Mouse (Mus musculus) spleen, adult 2 months (tissue): Measurements from ENCODE around the gene Slc47a2. TPM values are rescaled to one million over a fixed set of nuclear protein-coding genes. Genes with fewer than 3 reads are reported as not detected.

Experiments used
- DNase-seq, 2 experiments: peaks; one replicate each; pipeline versions ENCODE4 v3.0.0 to v3.0.0-alpha.2; 2012 to 2021; ENCODE audit warnings: low spot score in 2 of 2, low read depth in 1 of 2
- H3K27ac ChIP-seq: fragments of 200-500 bp; 2 replicates; pipeline ENCODE4 v1.5.1; 2012; ENCODE audit warnings: low read length, inconsistent platforms; ENCODE audit not compliant: insufficient read depth
- H3K27me3 ChIP-seq: fragments of 200-500 bp; 2 replicates; pipeline ENCODE4 v1.6.1; 2012; ENCODE audit warnings: mild to moderate bottlenecking, moderate library complexity, low read length, inconsistent platforms; ENCODE audit not compliant: control insufficient read depth, insufficient read depth
- H3K36me3 ChIP-seq: fragments of 200-500 bp; 2 replicates; pipeline ENCODE4 v1.6.1; 2012; ENCODE audit warnings: mild to moderate bottlenecking, low read length, inconsistent platforms; ENCODE audit not compliant: control insufficient read depth, insufficient read depth
- H3K4me1 ChIP-seq: fragments of 200-500 bp; 2 replicates; pipeline ENCODE4 v1.6.1; 2011; ENCODE audit warnings: inconsistent platforms; ENCODE audit not compliant: control insufficient read depth, insufficient read depth, insufficient read length
- H3K4me3 ChIP-seq: fragments of 200-500 bp; 2 replicates; pipeline ENCODE4 v1.5.1; 2011; ENCODE audit warnings: mild to moderate bottlenecking, inconsistent platforms; ENCODE audit not compliant: insufficient read depth, insufficient read length; ENCODE audit errors: extremely low read depth
- CTCF ChIP-seq: fragments of 200-500 bp; IDR thresholded peaks from 2 replicates; pipeline ENCODE4 v1.5.1; 2011; ENCODE audit warnings: mild to moderate bottlenecking, inconsistent platforms; ENCODE audit not compliant: insufficient read depth, insufficient read length, insufficient replicate concordance; ENCODE audit errors: extremely low read depth
- POLR2A ChIP-seq: fragments of 200-500 bp; IDR thresholded peaks from 2 replicates; pipeline ENCODE4 v1.6.1; 2011; ENCODE audit warnings: low read depth, low read length, inconsistent platforms
- WGBS: fragments of 180-500 bp; shearing (Covaris S2); methylation state at CpG from one replicate; pipeline ENCODE4 v1.1.7; 2018; 5-methylcytosine and 5-hydroxymethylcytosine counted together
- polyA plus RNA-seq: library from polyadenylated mRNA; depleted of rRNA; stranded (reverse); fragments of >200 nt; gene quantifications from 2 replicates; pipeline ENCODE4 v1.2.3, GENCODE M21; 2012

Slc47a2 gene
- polyA plus RNA-seq, 1 experiment = not detected

DNA sequence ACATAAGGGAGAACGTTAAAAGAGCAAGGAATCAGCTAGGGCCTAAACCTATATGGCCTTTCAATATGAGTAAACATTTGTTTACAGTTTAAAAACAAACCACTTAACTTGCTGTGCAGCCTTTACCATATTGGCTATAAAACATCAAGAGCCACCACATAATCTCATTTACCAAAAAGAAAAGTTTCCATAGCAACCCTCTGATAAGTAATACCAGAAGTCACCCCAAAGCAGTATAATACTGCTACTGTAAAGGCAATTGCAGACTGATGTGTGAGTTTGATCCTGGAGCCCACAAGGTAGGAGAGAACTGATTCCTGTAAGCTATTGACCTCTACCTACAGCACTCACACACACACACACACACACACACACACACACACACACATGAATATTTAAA lies 68.2 kb downstream of the Slc47a2 start:
- no peaks in the 10 kb centered on the region for H3K36me3 ChIP-seq
- H3K27me3 ChIP-seq = no peaks in the 10 kb centered on the region
- H3K4me1 ChIP-seq = no peaks in the 10 kb centered on the region
- 80% methylated on average over 1 of the region's 1 CpGs for WGBS
- H3K27ac ChIP-seq = no peak overlapping the region
- TF ChIP-seq CTCF (no peak), POLR2A (no peak)
- no peak overlapping the region for H3K4me3 ChIP-seq
- no peak for DNase-seq

- Histone ChIP-seq H3K27me3 (no peaks in the 10 kb centered on the region), H3K27ac (no peak overlapping the region), H3K36me3 (no peaks in the 10 kb centered on the region), H3K4me3 (no peak overlapping the region), H3K4me1 (no peaks in the 10 kb centered on the region)
- TF ChIP-seq CTCF (no peak), POLR2A (no peak)
- 90% methylated on average over 2 of the region's 2 CpGs for WGBS
- DNase-seq = no peak
These were observed 68.7 kb downstream of the Slc47a2 start for GRCm38 (mm10) chr11:61273928-61274327.

- no peak overlapping the region for H3K4me3 ChIP-seq
- no peaks in the 10 kb centered on the region for H3K4me1 ChIP-seq
- no peak overlapping the region for H3K27ac ChIP-seq
- TF ChIP-seq CTCF (no peak), POLR2A (no peak)
- DNase-seq = no peak
- no peaks in the 10 kb centered on the region for H3K36me3 ChIP-seq
- H3K27me3 ChIP-seq = no peaks in the 10 kb centered on the region
These were observed 71.0 kb downstream of the Slc47a2 start for GRCm38 (mm10) chr11:61271612-61272011.

- Histone ChIP-seq H3K36me3 (no peaks in the 10 kb centered on the region), H3K4me1 (no peaks in the 10 kb centered on the region), H3K27me3 (no peaks in the 10 kb centered on the region), H3K4me3 (no peak overlapping the region), H3K27ac (no peak overlapping the region)
- TF ChIP-seq POLR2A (no peak), CTCF (no peak)
- no peak for DNase-seq
- 95% methylated on average over 5 of the region's 5 CpGs for WGBS
These were observed 72.3 kb downstream of the Slc47a2 start for GRCm38 (mm10) chr11:61270406-61270805.

DNA sequence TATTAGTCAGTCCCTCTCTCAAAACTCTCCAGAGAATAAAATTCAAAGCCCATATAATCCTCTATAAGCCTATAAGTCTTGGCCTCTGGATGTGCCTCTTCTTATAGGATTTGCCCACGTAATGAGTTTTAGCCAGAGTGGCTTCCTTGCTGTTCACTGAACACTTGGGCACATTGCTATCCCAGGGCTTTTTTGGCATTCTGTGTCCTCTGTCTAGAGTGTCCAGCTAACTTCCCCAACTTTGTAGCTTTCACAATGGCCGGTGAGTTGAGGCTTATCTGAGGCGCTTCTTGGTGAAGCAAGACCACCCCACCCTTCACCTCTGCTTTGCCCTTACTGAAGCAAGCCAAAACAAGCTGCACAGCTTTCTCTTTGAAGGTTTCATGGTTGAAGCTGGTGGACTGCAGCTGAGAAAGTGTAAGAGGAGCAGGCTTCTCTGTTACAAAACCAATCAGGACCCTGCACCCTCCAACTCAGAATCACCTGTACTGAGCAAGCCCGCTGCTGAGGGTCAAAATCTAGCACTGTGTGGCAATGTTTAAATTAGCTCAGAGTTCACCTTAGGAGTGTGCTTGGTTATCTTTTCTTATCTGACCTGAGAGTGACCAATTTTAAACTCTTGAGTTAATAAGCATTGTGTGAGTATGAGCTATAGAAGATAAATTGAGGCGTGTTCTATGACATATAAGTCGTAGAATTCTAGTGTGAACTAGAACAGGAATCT lies 73.9 kb downstream of the Slc47a2 start:
- H3K27ac ChIP-seq = no peak overlapping the region
- TF ChIP-seq POLR2A (no peak), CTCF (no peak)
- no peak overlapping the region for H3K4me3 ChIP-seq
- H3K27me3 ChIP-seq = no peaks in the 10 kb centered on the region
- 87% methylated on average over 6 of the region's 6 CpGs for WGBS
- no peaks in the 10 kb centered on the region for H3K4me1 ChIP-seq
- DNase-seq = no peak
- peaks cover 8% of the 10 kb centered on the region for H3K36me3 ChIP-seq

- peak within 1 kb of the TSS; percentile 93 for H3K4me3 ChIP-seq
- H3K27me3 ChIP-seq = no peaks in the 10 kb centered on the region
- TF ChIP-seq POLR2A = peak; percentile 98
- TF ChIP-seq CTCF = no peak
- under 1% methylated on average over 58 of the region's 58 CpGs for WGBS
- H3K27ac ChIP-seq = peak within 1 kb of the TSS; percentile 96
- peak; percentile 92 to 96 for DNase-seq
- peaks cover 18% of the 10 kb centered on the region for H3K36me3 ChIP-seq
- H3K4me1 ChIP-seq = no peaks in the 10 kb centered on the region
These were observed 75.8 kb downstream of the Slc47a2 start, which contains the start of gene Aldh3a2 for GRCm38 (mm10) chr11:61266551-61267533. Gene Aldh3a2 (minus strand): TSS chr11:61267464.
